In genomic region chr2:128209841-128210329, GRCm38 (mm10) we compare ENCODE assay signal across 19 mouse cellular contexts.
A peak's percentile ranks its signal among the peaks of the same experiment; 100 is the strongest.
DNase-seq lines count a peak whose midpoint lies in the region; ATAC-seq and TF ChIP-seq lines count a peak whose summit lies in the region.
"Had no signal": no experiment of that assay in that cellular context is flagged by ENCODE, and none has a peak within 500 bp of the region (broad histone marks: within the 10 kb centered on the region; RNA-seq: fewer than 3 reads in every experiment).

No protein-coding gene starts in this region.

- no peak for ATAC-seq in kidney, embryonic 15.5 days (replicated peaks; ENCODE audit: low FRiP score)
- no peak for ATAC-seq in Patski
- ATAC-seq: activated CD4-positive, CD25-positive, alpha-beta regulatory T cell, adult 4 months; CD4-positive, CD25-positive, alpha-beta regulatory T cell, adult 4 months; forebrain, embryonic 16.5 days; hindbrain, postnatal 0 days had no signal

- H3K4me2 ChIP-seq in kidney, embryonic 15.5 days = no peak overlapping the region
- H3K4me2 ChIP-seq in CH12.LX (ENCODE audit: insufficient read depth, low read depth, poor library complexity, severe bottlenecking) = no peak overlapping the region
- H3K4me2 ChIP-seq: heart, embryonic 11.5 days; heart, embryonic 15.5 days; hindbrain, embryonic 13.5 days had no signal

- DNase-seq in kidney, postnatal 4 days = no peak
- DNase-seq in CH12.LX (ENCODE audit: extremely low read depth) (no peak), Patski (ENCODE audit: low read depth, low spot score) (peak; percentile 75)
- no peak for DNase-seq in layer of hippocampus, postnatal 14 days (ENCODE audit: low spot score in 2 of 2)
- no peak for DNase-seq in yolk sac, embryonic 10.5 days (ENCODE audit: low spot score)
- no peak for DNase-seq in layer of hippocampus, postnatal 36 days
- DNase-seq: adrenal gland, postnatal 25 days; cerebellum, adult 2 months; gastrocnemius, postnatal 14 days; heart, adult 2 months had no signal

- WGBS in kidney, embryonic 15.5 days = 77% methylated on average over 2 of the region's 2 CpGs

- no peaks in the 10 kb centered on the region for H3K9me3 ChIP-seq in kidney, embryonic 15.5 days (replicated peaks)
- no peaks in the 10 kb centered on the region for H3K9me3 ChIP-seq in CH12.LX (replicated peaks; ENCODE audit: low read length)
- H3K9me3 ChIP-seq: embryonic facial prominence, embryonic 10.5 days; heart, embryonic 15.5 days; hindbrain, embryonic 13.5 days had no signal

- CTCF ChIA-PET in Patski (lab: Charles Lee) = interaction anchor here (0.9 to 3.7 kb wide), 4 partner anchors 8 to 78 kb away, joined by 3 to 10 read pairs (median 6); no protein-coding TSS in a partner anchor

- dilution Hi-C loops in CH12.LX (cut with MboI; ENCODE audit: extremely low pct_ligation_motif_present, extremely low pct_unique_long_range_greater_than_20kb, low sequenced_read_pairs) = no loop called here

- 0 out of 2 replicates have a peak, but pooled peaks cover 3% of the 10 kb centered on the region for H3K27me3 ChIP-seq in kidney, embryonic 15.5 days
- H3K27me3 ChIP-seq in CH12.LX (replicated peaks) (peaks cover 7% of the 10 kb centered on the region), Patski (no peaks in the 10 kb centered on the region)
- H3K27me3 ChIP-seq: heart, embryonic 15.5 days; hindbrain, embryonic 13.5 days had no signal

- no peaks in the 10 kb centered on the region for H3K79me2 ChIP-seq in CH12.LX (replicated peaks; ENCODE audit: control insufficient read depth, extremely low read depth, insufficient read depth, poor library complexity, severe bottlenecking)

- no peak for TF ChIP-seq RAD21 in CH12.LX (IDR thresholded peaks at IDR 0.05; ENCODE audit: low read depth, low read length)

- no peaks in the 10 kb centered on the region for H3K36me3 ChIP-seq in kidney, embryonic 15.5 days
- H3K36me3 ChIP-seq in CH12.LX (replicated peaks in 1 of 2; ENCODE audit: control insufficient read depth in 1 of 2, insufficient read depth in 1 of 2, low read length in 1 of 2) = no peaks in the 10 kb centered on the region
- H3K36me3 ChIP-seq: embryonic facial prominence, embryonic 10.5 days; heart, embryonic 15.5 days; hindbrain, embryonic 13.5 days had no signal

- no peak for TF ChIP-seq POLR2A in CH12.LX (IDR thresholded peaks at IDR 0.05; ENCODE audit: low read depth, low read length)

- H3K9ac ChIP-seq in kidney, embryonic 15.5 days = no peak overlapping the region
- no peak overlapping the region for H3K9ac ChIP-seq in CH12.LX (ENCODE audit: insufficient read depth, low read depth)
- H3K9ac ChIP-seq: heart, embryonic 15.5 days; hindbrain, embryonic 13.5 days had no signal

- no peak for TF ChIP-seq CTCF in CH12.LX (conservative IDR thresholded peaks at IDR 0.05 in 1 of 2, IDR thresholded peaks at IDR 0.05 in 1 of 2; ENCODE audit: low read depth in 2 of 2, low read length in 2 of 2)
- TF ChIP-seq CTCF in Patski (IDR thresholded peaks at IDR 0.05) = no peak

- TF ChIP-seq EP300 in CH12.LX (IDR thresholded peaks at IDR 0.05; ENCODE audit: low read length) = no peak

- POLR2A ChIA-PET in Patski (lab: Charles Lee) = interaction anchor here (1.7 kb wide), 1 partner anchor 8 kb away, joined by 4 read pairs; no protein-coding TSS in a partner anchor

- H3K27ac ChIP-seq in kidney, embryonic 15.5 days = 0 out of 2 replicates have a peak overlapping the region, but pooled peaks have one; percentile 9
- H3K27ac ChIP-seq in CH12.LX (ENCODE audit: insufficient read depth, low read depth) = no peak overlapping the region
- H3K27ac ChIP-seq: embryonic facial prominence, embryonic 10.5 days; heart, adult 2 months; heart, embryonic 15.5 days; hindbrain, embryonic 13.5 days; hindbrain, postnatal 0 days had no signal

- in situ Hi-C loops in CH12.LX (cut with MboI; ENCODE audit: low pct_ligation_motif_present, low pct_unique_long_range_greater_than_20kb, low sequenced_read_pairs) (no loop called here), Patski (cut with MboI; ENCODE audit: low pct_unique_long_range_greater_than_20kb) (loop anchor here (5.0 to 25.0 kb wide), 5 partner anchors 78 to 362 kb away; no protein-coding TSS in a partner anchor)

- no peak overlapping the region for H3K4me3 ChIP-seq in kidney, embryonic 15.5 days (replicated peaks)
- no peak overlapping the region for H3K4me3 ChIP-seq in CH12.LX (replicated peaks in 1 of 3; ENCODE audit: low read depth in 2 of 3, low read length in 2 of 3, poor library complexity in 1 of 3)
- H3K4me3 ChIP-seq: embryonic facial prominence, embryonic 10.5 days; heart, adult 2 months; heart, embryonic 15.5 days; hindbrain, embryonic 13.5 days had no signal

- H3K4me1 ChIP-seq in kidney, embryonic 15.5 days = peaks cover 24% of the 10 kb centered on the region
- H3K4me1 ChIP-seq in CH12.LX (ENCODE audit: control insufficient read depth in 1 of 2, insufficient read depth in 2 of 2) = peaks cover 13 to 64% of the 10 kb centered on the region in 2 experiments

TF ChIP-seq in CH12.LX, 34 proteins besides CTCF, POLR2A, EP300 and RAD21:
- TF ChIP-seq MYC (IDR thresholded peaks at IDR 0.05; ENCODE audit: low read depth, low read length) (no peak), IRF4 (IDR thresholded peaks at IDR 0.05; ENCODE audit: low read depth, low read length) (no peak), ETS1 (conservative IDR thresholded peaks at IDR 0.05; ENCODE audit: low read depth, low read length) (peak; percentile 20; the same call in 1 of the 2 replicates), MXI1 (IDR thresholded peaks at IDR 0.05; ENCODE audit: low read depth, low read length) (no peak)
